Mouse (Mus musculus) cerebellum, adult 2 months (tissue): ENCODE results near the gene Grik3. TPM values are rescaled to one million over a fixed set of nuclear protein-coding genes. Genes with fewer than 3 reads are reported as not detected.

Experiments
- DNase-seq, 2 experiments: peaks; one replicate each; pipeline ENCODE4 v3.0.0; 2021
- H3K27ac ChIP-seq: fragments of 200-500 bp; 2 replicates; pipeline ENCODE4 v1.5.1; 2012; ENCODE audit warnings: low read length, control low read depth, inconsistent platforms; ENCODE audit not compliant: insufficient read depth
- H3K27me3 ChIP-seq: fragments of 200-500 bp; 2 replicates; pipeline ENCODE4 v1.6.1; 2012; ENCODE audit warnings: inconsistent platforms, mild to moderate bottlenecking, low read length, moderate library complexity; ENCODE audit not compliant: control insufficient read depth, insufficient read depth
- H3K4me1 ChIP-seq: fragments of 200-500 bp; 2 replicates; pipeline ENCODE4 v1.6.1; 2011; ENCODE audit warnings: low read length; ENCODE audit not compliant: control insufficient read depth, insufficient read depth
- H3K4me3 ChIP-seq: fragments of 200-500 bp; replicated peaks from 2 replicates; pipeline ENCODE3; 2011; ENCODE audit warnings: mild to moderate bottlenecking, low read depth, low read length, control low read depth; ENCODE audit not compliant: insufficient read depth
- CTCF ChIP-seq: fragments of 200-500 bp; IDR thresholded peaks from 2 replicates; pipeline ENCODE4 v1.5.1; 2011; ENCODE audit warnings: low read depth, mild to moderate bottlenecking, control low read depth, low read length, moderate library complexity, borderline replicate concordance; ENCODE audit not compliant: insufficient read depth
- POLR2A ChIP-seq: fragments of 200-500 bp; IDR thresholded peaks from 2 replicates; pipeline ENCODE4 v1.6.1; 2011; ENCODE audit warnings: low read length, control low read depth, borderline replicate concordance; ENCODE audit not compliant: insufficient read depth
- WGBS: fragments of 180-500 bp; shearing (Covaris S2); methylation state at CpG from one replicate; pipeline ENCODE4 v1.1.7; 2018; 5-methylcytosine and 5-hydroxymethylcytosine counted together
- polyA plus RNA-seq: library from polyadenylated mRNA; depleted of rRNA; stranded (reverse); fragments of >200 nt; gene quantifications from 2 replicates; pipeline ENCODE4 v1.2.3, GENCODE M21; 2012; rRNA removed

The Grik3 gene
- polyA plus RNA-seq, result 18.2 and 20.5 TPM in 2 replicates

DNA sequence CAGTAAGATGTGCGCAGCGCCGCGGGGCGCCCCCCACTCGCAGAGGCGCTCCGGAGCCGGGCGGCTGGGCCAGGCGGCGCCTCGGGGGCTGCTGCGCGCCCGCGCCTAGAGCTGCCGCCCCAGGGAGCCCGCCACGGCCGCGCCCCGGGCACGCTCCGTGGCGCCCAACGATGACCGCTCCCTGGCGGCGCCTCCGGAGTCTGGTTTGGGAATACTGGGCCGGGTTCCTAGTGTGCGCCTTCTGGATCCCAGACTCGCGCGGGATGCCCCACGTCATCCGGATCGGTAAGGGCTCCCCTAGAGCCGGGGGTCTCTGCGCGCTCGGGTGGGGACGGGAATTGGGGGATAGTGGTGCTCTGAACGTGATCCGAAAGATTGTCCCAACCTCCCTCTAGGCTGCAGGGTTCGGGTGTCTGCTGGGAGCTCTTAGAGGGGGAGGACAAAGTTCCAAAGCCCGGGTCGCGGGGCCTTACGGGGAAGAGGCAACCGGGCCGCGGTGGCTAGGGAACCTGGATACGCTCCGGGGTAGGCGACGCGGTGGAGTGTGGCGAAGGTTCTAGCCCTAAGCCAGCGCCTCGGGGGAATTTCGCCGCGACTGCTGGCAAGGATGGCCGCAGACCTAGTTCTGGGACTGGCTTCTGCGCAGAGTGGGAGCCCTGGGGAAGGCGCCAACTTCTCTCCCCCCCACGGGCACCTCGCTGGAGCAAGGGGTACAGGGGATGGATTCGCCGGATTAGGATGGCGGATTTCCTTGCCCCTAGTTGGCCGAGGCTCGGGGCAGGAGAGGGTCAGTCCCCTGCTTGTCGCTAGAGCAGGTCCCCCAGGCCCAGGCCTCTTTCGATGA is at the start of gene Grik3:
Gene Grik3, plus strand, starts transcription at position 40 of the 844 bp plus-strand sequence.
- WGBS, result 1% methylated on average over 76 of the region's 77 CpGs
- TF ChIP-seq POLR2A, result no peak
- TF ChIP-seq CTCF, result no peak
- DNase-seq, result no peak
- Histone ChIP-seq H3K27me3 (peaks cover 3% of the 10 kb centered on the region; the same call in 1 of the 2 replicates), H3K4me1 (no peaks in the 10 kb centered on the region), H3K27ac (no peak within 1 kb of the TSS), H3K4me3 (peak within 1 kb of the TSS; percentile 11)

DNA sequence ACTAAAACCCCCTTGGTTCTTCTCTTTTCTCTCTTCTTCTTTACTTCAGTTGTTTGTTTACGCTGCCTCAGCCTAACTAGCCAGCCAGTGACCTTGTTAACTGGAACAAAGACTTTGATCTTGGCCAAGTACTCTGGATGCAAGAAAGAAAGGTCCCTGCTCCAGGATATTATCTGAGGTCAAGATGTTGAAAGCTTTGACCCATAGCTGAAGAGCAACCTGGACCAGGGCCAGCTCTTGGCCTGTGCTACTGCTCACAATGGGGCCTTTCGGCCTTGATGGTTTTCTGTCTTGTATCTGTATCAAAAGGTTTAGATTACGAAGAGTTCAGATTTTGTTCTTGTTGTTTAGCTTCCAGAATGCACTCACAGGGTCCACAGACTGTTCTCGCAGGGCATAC is 48.7 kb upstream of the Grik3 start:
- no peaks in the 10 kb centered on the region for H3K4me1 ChIP-seq
- H3K4me3 ChIP-seq, result no peak overlapping the region
- WGBS, result 88% methylated on average over 4 of the region's 4 CpGs
- H3K27me3 ChIP-seq, result no peaks in the 10 kb centered on the region
- H3K27ac ChIP-seq, result no peak overlapping the region
- TF ChIP-seq POLR2A, result no peak
- TF ChIP-seq CTCF, result no peak
- DNase-seq, result no peak

DNA sequence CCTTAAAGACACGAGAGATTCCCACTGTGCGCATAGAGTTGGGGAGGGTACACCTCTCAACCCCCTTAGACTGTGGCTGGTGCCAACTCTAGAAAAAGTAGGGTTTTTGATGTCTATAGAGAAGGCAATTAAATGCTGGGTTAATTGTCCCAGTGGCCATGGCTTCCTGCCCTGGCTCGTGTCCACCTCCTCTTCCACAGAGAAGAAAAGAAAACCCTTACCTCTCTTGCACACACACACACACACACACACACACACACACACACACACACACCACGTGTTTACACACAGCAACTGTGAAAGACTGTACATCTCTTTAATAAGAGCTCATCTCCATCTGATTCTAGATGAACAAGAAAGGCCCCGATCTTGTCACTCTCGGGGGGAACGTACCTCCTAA is 46.1 kb upstream of the Grik3 start:
- no peak overlapping the region for H3K27ac ChIP-seq
- no peak for TF ChIP-seq POLR2A
- no peak for TF ChIP-seq CTCF
- no peaks in the 10 kb centered on the region for H3K27me3 ChIP-seq
- DNase-seq, result no peak
- no peak overlapping the region for H3K4me3 ChIP-seq
- 64% methylated on average over 7 of the region's 7 CpGs for WGBS
- no peaks in the 10 kb centered on the region for H3K4me1 ChIP-seq

DNA sequence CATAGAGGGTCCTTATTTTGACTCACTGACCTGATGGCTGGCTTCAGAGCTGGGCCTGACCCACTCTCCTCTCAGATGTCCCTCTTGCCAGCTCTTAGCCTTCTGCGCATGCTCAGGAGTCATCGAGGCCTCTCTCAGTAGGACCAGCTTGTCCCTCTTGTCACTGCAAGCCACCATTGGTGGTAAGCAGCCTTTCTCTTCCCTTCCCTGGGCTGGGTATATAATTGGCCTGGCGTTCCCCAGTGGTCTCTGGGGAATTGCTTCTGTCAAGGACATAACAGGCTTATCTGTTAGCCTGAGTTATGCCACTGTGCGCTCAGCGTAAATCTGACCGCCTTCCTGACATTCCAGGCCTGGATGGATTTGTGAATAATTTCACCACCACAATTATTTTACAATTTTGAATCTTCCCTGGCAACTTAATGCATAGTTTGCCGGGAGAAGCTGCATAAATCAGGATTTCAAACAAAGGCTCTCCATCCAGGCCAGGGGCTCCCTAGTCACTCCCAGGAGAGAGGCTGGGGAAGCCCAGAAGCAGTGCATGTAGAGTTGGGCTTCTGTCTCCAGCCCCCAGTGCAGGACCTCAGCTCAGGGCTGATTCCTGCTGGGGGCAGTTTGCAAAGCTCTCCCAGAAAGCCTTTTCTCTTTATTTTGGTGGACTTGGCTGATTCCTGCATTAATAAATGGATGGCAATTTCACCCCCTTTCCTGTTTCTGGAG is 39.7 kb upstream of the Grik3 start:
- 77% methylated on average over 7 of the region's 7 CpGs for WGBS
- no peak overlapping the region for H3K27ac ChIP-seq

GRCm38 (mm10) chr4:125451821-125452220 is 38.7 kb upstream of the Grik3 start:
- Histone ChIP-seq H3K4me1 (no peaks in the 10 kb centered on the region), H3K4me3 (no peak overlapping the region), H3K27ac (no peak overlapping the region), H3K27me3 (no peaks in the 10 kb centered on the region)
- TF ChIP-seq POLR2A (no peak), CTCF (no peak)
- no peak for DNase-seq
- 89% methylated on average over 6 of the region's 6 CpGs for WGBS

More for the DNA sequence above, 39.7 kb upstream of the Grik3 start:
- Histone ChIP-seq H3K27me3 (no peaks in the 10 kb centered on the region), H3K4me3 (no peak overlapping the region), H3K4me1 (no peaks in the 10 kb centered on the region)
- no peak for DNase-seq
- TF ChIP-seq CTCF (no peak), POLR2A (no peak)

GRCm38 (mm10) chr4:125456506-125456905 is 34.0 kb upstream of the Grik3 start:
- Histone ChIP-seq H3K4me3 (no peak overlapping the region), H3K4me1 (peaks cover 6% of the 10 kb centered on the region), H3K27me3 (no peaks in the 10 kb centered on the region), H3K27ac (no peak overlapping the region)
- WGBS, result 86% methylated on average over 5 of the region's 5 CpGs
- TF ChIP-seq POLR2A (no peak), CTCF (no peak)
- no peak for DNase-seq

GRCm38 (mm10) chr4:125457152-125458093 is 33.1 kb upstream of the Grik3 start:
- 30% methylated on average over 11 of the region's 11 CpGs for WGBS
- no peak for DNase-seq
- Histone ChIP-seq H3K4me1 (peaks cover 6% of the 10 kb centered on the region), H3K27me3 (no peaks in the 10 kb centered on the region; the same call in 1 of the 2 replicates), H3K4me3 (no peak overlapping the region), H3K27ac (no peak overlapping the region)
- TF ChIP-seq CTCF, result no peak
- no peak for TF ChIP-seq POLR2A
